Mouse (Mus musculus) limb, embryonic 14.5 days (tissue): ENCODE measurements around the gene Cd302. TPM values are rescaled to one million over a fixed set of nuclear protein-coding genes. Genes with fewer than 3 reads are reported as not detected.
A peak's percentile ranks its signal among the peaks of the same experiment; 100 is the strongest.

ENCODE experiments used
- ATAC-seq: fragments of 200-750 bp; cut with Nextera tagmentation; 2 replicates; pipeline ENCODE4 v1.8.0; 2017; ENCODE audit warnings: low read depth, moderate number of reproducible peaks, moderate TSS enrichment; ENCODE audit not compliant: low FRiP score
- DNase-seq: peaks from one replicate; pipeline ENCODE4 v3.0.0-alpha.2; 2015; ENCODE audit warnings: low spot score
- H3K27ac ChIP-seq: fragments of 300-500 bp; sonication (generic); replicated peaks from 2 replicates; pipeline ENCODE4 v1.5.1; 2014; ENCODE audit warnings: low read depth, mild to moderate bottlenecking, low read length, moderate library complexity, mixed read lengths
- H3K27me3 ChIP-seq: fragments of 300-500 bp; sonication (generic); 2 replicates; pipeline ENCODE4 v1.6.1; 2014; ENCODE audit warnings: low read length, mixed read lengths; ENCODE audit not compliant: control insufficient read depth, insufficient read depth
- H3K36me3 ChIP-seq: fragments of 300-500 bp; sonication (generic); 2 replicates; pipeline ENCODE4 v1.6.1; 2014; ENCODE audit warnings: mild to moderate bottlenecking, low read length, moderate library complexity, mixed read lengths; ENCODE audit not compliant: control insufficient read depth, insufficient read depth
- H3K4me1 ChIP-seq: fragments of 300-500 bp; sonication (generic); 2 replicates; pipeline ENCODE4 v1.6.1; 2014; ENCODE audit warnings: antibody characterized with exemption, low read length, mixed read lengths; ENCODE audit not compliant: control insufficient read depth, insufficient read depth
- H3K4me2 ChIP-seq: fragments of 300-500 bp; sonication (generic); replicated peaks from 2 replicates; pipeline ENCODE4 v1.6.1; 2014; ENCODE audit warnings: low read depth, mild to moderate bottlenecking, low read length, moderate library complexity; ENCODE audit not compliant: severe bottlenecking
- H3K4me3 ChIP-seq: fragments of 300-500 bp; sonication (generic); replicated peaks from 2 replicates; pipeline ENCODE4 v1.5.1; 2014; ENCODE audit warnings: low read length
- H3K9ac ChIP-seq: fragments of 300-500 bp; sonication (generic); 2 replicates; pipeline ENCODE4 v1.6.1; 2014; ENCODE audit warnings: mild to moderate bottlenecking, low read depth, low read length, moderate library complexity; ENCODE audit not compliant: severe bottlenecking
- H3K9me3 ChIP-seq: fragments of 300-500 bp; sonication (generic); 2 replicates; pipeline ENCODE4 v1.6.1; 2016; ENCODE audit warnings: low read length; ENCODE audit not compliant: control insufficient read depth
- POLR2A ChIP-seq: fragments of 200-500 bp; IDR thresholded peaks from 2 replicates; pipeline ENCODE4 v1.8.0; 2012; ENCODE audit warnings: inconsistent platforms, mild to moderate bottlenecking, moderate library complexity, borderline replicate concordance; ENCODE audit not compliant: insufficient read depth, insufficient read length; ENCODE audit errors: extremely low read depth
- WGBS: fragments of 180-500 bp; shearing (Covaris S2); extraction: QIAGEN DNeasy Blood & Tissue Kit; methylation state at CpG from one replicate; pipeline ENCODE4 v1.1.7; 2014; 5-methylcytosine and 5-hydroxymethylcytosine counted together
- polyA plus RNA-seq, 2 experiments: library from polyadenylated mRNA; depleted of rRNA in 1 of 2; stranded (reverse) in 1 of 2; unstranded in 1 of 2; fragments of >200 nt; fragmentation: Nextera tagmentation in 1 of 2; extraction: Ambion mirVana in 1 of 2; gene quantifications; 2 replicates each; pipeline versions ENCODE4 v1.2.1 to v1.2.3; 2012 to 2014

Cd302 gene
- polyA plus RNA-seq, 2 experiments, result 23.5 to 45.4 TPM

DNA sequence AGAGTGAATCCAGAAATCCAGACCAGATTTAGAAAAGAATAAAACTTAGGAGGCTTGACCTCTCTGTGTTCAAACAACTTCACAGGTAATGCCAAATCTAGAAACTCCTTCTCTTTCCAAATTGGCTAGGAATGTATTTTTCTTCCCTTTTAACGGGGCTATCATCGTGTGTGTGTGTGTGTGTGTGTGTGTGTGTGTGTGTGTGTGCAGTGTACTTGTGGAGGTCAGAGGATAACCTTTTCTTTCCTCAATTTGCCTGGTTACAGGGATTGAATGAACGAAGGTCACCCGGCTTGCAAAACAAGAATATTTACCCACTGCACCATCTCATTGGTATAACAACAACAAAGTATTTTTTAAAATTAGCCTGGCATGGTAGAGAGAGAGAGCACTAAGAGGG lies 1.7 kb downstream of the Cd302 start:
- TF ChIP-seq POLR2A, result no peak
- Histone ChIP-seq H3K9ac (no peak overlapping the region), H3K4me2 (peak overlapping the region; percentile 95; the same call in 1 of the 2 replicates), H3K36me3 (no peaks in the 10 kb centered on the region), H3K27ac (no peak overlapping the region), H3K27me3 (no peaks in the 10 kb centered on the region), H3K4me3 (peak overlapping the region; percentile 50; the same call in 1 of the 2 replicates), H3K9me3 (no peaks in the 10 kb centered on the region), H3K4me1 (peaks cover 7% of the 10 kb centered on the region)
- DNase-seq (no peak), ATAC-seq (no peak)
- 73% methylated on average over 4 of the region's 4 CpGs for WGBS

DNA sequence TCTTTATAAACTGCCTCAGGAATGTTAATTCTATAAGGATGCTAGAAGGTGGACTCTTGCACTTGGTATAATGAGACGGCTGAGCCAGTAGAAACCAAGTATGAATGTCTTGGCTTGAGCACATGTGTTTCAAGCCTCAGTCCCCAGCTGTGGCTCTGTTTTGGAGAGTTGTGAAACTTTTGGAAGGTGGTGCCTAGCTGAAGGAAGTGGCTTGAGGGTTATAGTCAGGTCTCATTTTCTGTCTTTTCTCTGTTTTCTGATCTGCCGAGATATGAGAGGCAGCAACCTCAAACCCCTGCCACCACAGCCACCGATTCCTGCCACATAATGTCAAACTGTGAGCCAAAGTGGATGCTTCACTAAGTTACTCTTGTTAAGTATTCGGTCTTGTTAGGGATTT lies 5.7 kb downstream of the Cd302 start:
- no peak overlapping the region for H3K4me3 ChIP-seq
- H3K4me2 ChIP-seq, result no peak overlapping the region
- no peaks in the 10 kb centered on the region for H3K27me3 ChIP-seq
- TF ChIP-seq POLR2A, result no peak
- H3K36me3 ChIP-seq, result no peaks in the 10 kb centered on the region
- DNase-seq (no peak), ATAC-seq (no peak)
- H3K9me3 ChIP-seq, result no peaks in the 10 kb centered on the region
- WGBS, result 90% methylated on average over 4 of the region's 4 CpGs
- H3K9ac ChIP-seq, result no peak overlapping the region
- no peak overlapping the region for H3K27ac ChIP-seq
- peaks cover 5% of the 10 kb centered on the region for H3K4me1 ChIP-seq

DNA sequence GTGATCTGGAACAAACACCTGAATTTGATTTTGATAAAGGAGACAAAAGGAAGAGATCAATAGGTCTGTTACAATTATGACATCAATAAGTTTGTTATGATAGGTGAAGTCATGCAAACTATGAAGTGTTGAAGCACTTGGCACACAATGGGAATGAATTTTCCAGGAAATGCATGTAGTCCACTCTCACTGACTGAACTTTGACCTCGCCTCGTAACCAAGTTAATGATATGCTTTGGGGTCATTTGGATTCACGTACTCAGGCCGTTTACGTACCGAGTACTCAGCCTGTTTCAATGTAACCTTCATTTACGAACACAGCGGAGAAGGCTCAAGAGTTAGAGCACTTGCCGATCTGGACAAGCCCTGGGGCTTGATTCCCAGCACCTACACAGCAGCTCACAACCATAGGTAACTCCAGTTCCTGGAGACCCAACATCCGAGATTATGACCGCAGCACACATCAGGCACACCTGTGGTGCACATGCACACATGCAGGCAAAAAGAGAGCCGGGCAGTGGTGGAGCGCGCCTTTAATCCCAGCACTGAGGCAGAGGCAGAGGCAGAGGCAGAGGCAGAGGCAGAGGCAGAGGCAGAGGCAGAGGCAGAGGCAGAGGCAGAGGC lies 14.3 kb downstream of the Cd302 start:
- no peak overlapping the region for H3K4me2 ChIP-seq
- no peak overlapping the region for H3K9ac ChIP-seq
- DNase-seq, result no peak
- no peak for ATAC-seq
- no peak for TF ChIP-seq POLR2A
- no peak overlapping the region for H3K27ac ChIP-seq
- WGBS, result 91% methylated on average over 14 of the region's 14 CpGs
- H3K27me3 ChIP-seq, result no peaks in the 10 kb centered on the region
- peaks cover 7% of the 10 kb centered on the region for H3K4me1 ChIP-seq
- H3K36me3 ChIP-seq, result no peaks in the 10 kb centered on the region
- no peak overlapping the region for H3K4me3 ChIP-seq
- no peaks in the 10 kb centered on the region for H3K9me3 ChIP-seq

DNA sequence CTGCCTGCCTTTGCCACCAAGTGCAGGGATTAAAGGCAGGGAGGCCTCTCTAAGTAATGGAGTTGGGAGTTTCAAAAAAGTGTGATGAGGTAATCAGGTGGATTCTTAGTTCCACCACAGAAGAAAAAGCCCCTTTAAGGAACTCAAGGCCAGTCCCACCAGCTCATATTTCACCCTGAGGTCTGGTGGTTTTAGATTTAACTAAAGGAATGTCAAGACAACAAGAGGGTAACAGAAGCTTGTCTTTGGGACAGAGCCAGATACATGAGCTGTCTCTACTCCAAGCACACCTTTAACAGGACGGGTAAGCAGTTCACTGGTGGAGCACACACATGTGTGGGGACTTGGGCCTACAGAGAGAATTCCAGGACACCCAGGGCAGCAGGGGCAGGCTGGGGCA lies 16.7 kb downstream of the Cd302 start:
- Histone ChIP-seq H3K4me2 (no peak overlapping the region), H3K27me3 (no peaks in the 10 kb centered on the region), H3K36me3 (no peaks in the 10 kb centered on the region), H3K9me3 (no peaks in the 10 kb centered on the region), H3K4me1 (peaks cover 7% of the 10 kb centered on the region), H3K9ac (no peak overlapping the region), H3K4me3 (no peak overlapping the region), H3K27ac (no peak overlapping the region)
- TF ChIP-seq POLR2A, result no peak
- 14% methylated on average over 1 of the region's 1 CpGs for WGBS
- ATAC-seq (peak; percentile 55; the same call in 1 of the 2 replicates), DNase-seq (peak; percentile 26)

DNA sequence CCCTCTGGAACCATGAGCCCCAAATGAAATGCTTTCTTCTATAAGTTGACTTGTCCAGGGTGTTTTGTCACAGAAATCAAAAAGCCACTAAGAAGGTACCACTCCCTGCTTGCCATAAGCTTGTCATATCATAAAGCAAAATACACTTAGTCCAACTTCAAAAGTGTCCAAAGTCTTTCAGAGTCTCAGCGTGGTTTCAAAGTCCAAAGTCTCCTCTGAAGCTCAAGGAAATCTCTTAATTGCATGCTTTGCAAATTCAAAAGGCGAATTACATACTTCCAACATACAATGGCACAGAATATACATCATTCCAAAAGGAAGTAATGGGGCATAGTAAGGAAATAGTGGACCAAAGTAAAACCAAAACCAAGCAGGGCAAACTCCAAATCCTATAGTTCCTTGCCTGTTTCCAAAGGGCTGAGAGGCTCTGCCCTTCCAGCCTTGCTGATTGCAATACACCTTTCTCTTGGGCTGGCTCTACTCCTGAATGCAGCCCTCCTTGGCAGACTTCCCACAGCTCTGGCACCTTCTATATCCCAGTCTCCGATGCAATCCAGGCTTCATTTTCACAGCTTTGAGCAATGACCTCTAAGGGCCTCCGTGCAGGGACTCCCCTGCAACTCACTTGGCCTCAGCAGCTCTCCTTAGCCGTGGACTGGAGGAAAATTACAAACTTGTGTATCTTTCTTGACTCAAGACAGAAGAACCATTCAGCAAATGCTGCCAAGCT lies 23.5 kb downstream of the Cd302 start:
- no peak for DNase-seq
- Histone ChIP-seq H3K27ac (no peak overlapping the region), H3K4me2 (no peak overlapping the region), H3K9me3 (0 out of 2 replicates have a peak, but pooled peaks cover 8% of the 10 kb centered on the region), H3K36me3 (peaks cover 4% of the 10 kb centered on the region), H3K27me3 (no peaks in the 10 kb centered on the region), H3K4me1 (no peaks in the 10 kb centered on the region), H3K9ac (no peak overlapping the region), H3K4me3 (no peak overlapping the region)
- no peak for ATAC-seq
- no peak for TF ChIP-seq POLR2A
- WGBS, result 78% methylated on average over 5 of the region's 5 CpGs
